Mouse (Mus musculus) cortical plate, adult 2 months (tissue): ENCODE results near the gene Epha6.

Source experiments
- CTCF ChIP-seq: fragments of 200-500 bp; IDR thresholded peaks from 2 replicates; pipeline ENCODE4 v1.5.1; 2011; ENCODE audit warnings: mild to moderate bottlenecking, control low read depth, low read length; ENCODE audit not compliant: insufficient read depth; ENCODE audit errors: extremely low read depth
- POLR2A ChIP-seq: fragments of 200-500 bp; IDR thresholded peaks from 2 replicates; pipeline ENCODE4 v1.6.1; 2011; ENCODE audit warnings: mild to moderate bottlenecking, low read length, control low read depth; ENCODE audit not compliant: insufficient read depth; ENCODE audit errors: extremely low read depth

GRCm38 (mm10) chr16:59854160-59854717 is 751.1 kb downstream of the Epha6 start:
- TF ChIP-seq CTCF = no peak
- no peak for TF ChIP-seq POLR2A
